Mouse (Mus musculus): ENCODE results near the gene Tmem235.

Tmem235 gene

GRCm38 (mm10) chr11:117871376-117871775, 10.8 kb downstream of the Tmem235 start:
- no peak for DNase-seq

DNA sequence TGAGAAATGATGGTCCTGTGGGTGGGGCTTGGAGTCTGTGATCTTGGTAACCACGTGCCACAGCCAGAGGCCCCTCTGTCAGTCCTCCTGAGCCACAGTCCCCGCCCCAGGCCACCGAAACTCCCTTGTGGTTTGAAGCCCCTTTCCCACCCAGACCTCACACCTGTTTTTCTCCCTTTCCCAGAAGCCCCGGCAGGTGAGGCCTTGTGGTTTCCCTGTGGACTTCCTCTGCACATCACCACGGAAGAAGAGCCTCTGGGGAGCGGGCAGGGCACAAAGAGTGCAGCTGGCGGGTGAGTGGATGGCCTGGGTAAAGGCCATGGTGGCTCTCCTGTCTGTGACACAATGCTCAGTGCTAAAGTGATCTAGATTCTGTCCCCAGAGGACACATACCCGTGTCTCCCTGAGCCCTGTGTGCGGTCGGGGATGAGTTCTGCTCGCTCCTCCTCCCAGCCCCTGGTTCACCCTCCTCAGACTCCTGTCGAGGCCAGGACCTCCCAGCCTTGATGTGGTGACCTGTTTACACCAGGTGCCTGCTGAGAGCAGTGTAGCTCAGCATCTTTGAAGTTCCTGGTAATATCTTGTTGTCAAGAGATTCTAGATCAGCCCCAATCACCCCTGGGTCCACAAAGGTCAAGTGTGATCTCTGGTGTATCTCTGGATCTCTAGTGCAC, 11.5 kb downstream of the Tmem235 start:
- DNase-seq, result no peak

- peak; percentile 87 for DNase-seq
Observed at GRCm38 (mm10) chr11:117872861-117873608, 12.5 kb downstream of the Tmem235 start, which contains the start of gene Tha1. TSS of gene Tha1 (minus strand) at chr11:117873481.

- DNase-seq, result no peak
Observed at GRCm38 (mm10) chr11:117874419-117874818, 13.9 kb downstream of the Tmem235 start.

GRCm38 (mm10) chr11:117875681-117876080, 15.1 kb downstream of the Tmem235 start:
- no peak for DNase-seq

DNA sequence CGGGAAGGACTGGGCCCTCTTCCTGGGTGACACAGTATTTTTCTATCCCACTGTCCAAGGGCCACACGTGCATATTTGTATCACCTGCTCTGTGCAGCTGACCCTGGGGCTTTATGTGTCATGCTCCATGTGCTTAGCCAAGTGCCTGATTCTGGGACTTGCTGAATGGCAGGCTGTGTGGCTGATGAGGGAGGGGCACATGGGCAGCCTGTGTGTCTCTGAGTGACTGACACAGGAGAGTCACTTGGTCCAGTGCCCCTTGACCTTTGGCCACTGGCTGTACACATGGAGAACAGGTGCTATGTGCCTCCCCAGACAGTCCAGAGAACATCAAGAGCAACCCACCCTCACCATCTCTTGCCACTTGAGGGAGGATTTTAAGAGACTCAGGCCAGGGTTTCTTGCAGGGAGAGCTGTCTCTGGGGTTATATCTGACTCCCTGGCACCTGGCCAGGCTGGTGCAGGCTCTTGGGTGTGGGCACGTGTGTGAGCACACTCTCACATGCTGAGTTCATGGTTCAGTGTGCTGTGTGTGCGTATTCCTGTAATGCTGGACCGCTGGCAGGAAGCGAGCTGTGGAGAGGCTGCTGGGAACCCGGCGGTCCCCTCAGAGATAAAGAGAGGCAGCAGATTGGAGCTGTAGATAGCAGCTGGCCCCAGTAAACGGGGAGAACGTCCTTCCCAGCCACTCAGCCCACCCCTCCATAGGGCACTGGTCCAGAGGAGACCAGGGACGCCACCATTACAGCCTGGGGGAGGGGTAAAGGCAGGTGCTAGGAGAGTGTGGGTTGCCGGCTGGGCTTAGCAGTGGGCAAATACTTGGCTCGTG, 17.6 kb downstream of the Tmem235 start:
- no peak for DNase-seq

DNA sequence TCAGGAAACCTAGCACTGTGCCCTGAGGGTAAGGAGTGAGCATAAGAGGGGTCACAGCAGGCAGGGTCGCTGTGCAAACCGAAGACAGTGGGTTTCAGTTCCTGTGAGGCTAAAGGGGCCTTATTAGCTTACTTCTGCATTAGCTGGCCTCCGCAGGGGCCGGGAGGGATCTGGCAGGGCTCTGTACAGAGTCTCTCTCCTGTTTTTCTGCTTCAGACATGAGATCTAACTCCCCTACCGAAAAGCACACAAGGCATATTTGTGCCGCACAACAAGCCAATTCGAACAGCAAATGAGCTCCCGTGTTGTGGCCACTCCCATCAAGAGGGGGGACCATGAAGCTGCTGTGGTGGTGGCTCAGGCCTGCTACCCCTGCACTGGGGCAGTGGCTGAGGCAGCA, 18.3 kb downstream of the Tmem235 start:
- no peak for DNase-seq

DNA sequence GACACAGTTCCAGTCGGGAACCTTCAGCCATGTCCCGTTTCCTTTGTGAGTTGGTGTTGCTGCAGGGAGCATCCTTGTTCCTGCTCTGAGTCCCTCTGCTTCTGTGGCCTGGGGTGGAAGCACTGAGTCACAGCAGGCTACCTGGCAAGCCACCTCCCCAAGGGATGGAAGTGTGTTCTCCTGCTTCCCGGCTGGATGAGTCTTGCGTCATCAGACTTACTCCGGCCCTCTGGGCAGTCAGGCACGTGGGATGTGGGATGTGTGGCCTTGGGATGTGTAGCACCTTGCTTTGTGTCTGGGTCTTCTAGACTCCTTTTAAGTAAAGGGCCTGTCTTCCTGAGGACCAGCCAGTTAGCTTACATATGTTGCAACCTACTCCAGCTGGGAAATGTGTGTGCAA, 19.1 kb downstream of the Tmem235 start:
- no peak for DNase-seq

GRCm38 (mm10) chr11:117880336-117880976, 19.9 kb downstream of the Tmem235 start:
- no peak for DNase-seq

- no peak for DNase-seq
Observed at GRCm38 (mm10) chr11:117880977-117881358, 20.4 kb downstream of the Tmem235 start.

DNA sequence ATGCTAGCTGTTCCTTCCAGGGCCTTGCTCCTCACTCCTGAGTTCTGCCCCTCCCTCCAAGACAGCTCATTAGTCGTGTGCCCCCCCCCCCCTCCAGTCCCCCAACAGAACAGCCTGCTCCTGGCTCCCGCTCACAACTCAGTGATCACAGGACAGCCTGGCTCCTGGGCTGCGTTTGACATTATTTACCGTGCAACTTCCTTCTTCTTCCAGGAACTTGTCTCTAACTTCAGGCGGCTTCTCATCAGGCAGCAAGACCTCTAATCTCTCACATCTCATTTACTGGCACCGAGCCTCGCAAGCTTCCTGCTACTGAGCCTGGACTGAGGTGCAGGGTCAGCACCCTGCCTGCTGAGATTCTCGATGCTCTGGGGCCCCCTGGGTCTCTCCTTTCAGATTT, 21.2 kb downstream of the Tmem235 start:
- DNase-seq, result no peak

- no peak for DNase-seq
Observed at GRCm38 (mm10) chr11:117882208-117882607, 21.7 kb downstream of the Tmem235 start.

DNA sequence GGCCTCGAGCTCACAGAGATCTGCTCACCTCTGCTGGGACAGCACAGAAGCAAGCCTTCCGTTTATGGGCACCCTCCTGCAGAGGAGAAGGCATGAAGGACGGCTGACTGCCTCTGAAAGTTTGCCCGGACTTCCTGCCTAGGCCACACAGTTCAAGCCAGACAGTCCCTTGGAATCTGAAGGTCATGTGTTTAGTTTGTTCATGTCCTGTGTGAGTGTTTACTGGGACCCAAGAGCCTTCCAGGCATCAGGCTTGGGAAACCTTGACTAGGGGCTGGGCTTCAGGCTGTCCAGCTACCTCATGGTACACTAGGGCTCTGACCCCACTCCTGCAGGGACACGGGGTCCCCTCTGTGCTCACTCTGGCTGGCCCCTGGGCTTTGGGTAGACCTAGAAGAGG, 25.4 kb downstream of the Tmem235 start:
- DNase-seq, result no peak

DNA sequence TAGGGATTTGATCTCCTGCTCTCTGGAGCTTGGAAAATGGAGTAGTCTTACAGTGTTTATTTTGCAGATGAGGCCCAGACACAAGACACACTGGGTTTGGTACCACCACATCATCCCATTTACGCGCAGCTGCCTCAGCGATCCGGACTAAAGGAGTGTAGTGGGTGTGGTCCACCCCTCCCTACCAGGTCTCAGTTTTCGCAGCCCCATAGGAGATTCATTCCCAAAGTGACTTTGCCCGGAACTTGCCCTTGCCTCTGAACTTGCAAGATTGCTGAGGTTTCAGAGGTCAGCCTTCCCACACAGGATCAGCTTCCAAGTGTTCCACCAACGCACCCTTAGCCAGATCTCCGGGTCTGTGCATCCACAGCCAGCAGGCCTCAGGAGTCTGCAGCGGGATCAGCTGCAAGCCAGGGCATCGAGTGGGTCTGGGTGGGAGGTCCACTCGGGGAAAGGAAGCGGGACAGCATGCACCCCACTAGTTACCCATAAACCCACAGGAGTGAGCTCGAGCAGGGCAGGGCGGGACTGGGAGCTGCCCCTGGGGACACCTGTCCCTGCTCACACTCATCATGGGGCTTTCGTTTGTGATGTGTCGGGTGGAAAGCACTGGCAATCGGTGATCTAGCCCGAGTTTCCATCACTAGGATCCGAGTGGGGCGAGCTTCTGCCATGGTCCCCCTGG, 27.8 kb downstream of the Tmem235 start:
- DNase-seq, result no peak

- peak; percentile 40 for DNase-seq
Observed at GRCm38 (mm10) chr11:117888853-117889822, 28.6 kb downstream of the Tmem235 start.

DNA sequence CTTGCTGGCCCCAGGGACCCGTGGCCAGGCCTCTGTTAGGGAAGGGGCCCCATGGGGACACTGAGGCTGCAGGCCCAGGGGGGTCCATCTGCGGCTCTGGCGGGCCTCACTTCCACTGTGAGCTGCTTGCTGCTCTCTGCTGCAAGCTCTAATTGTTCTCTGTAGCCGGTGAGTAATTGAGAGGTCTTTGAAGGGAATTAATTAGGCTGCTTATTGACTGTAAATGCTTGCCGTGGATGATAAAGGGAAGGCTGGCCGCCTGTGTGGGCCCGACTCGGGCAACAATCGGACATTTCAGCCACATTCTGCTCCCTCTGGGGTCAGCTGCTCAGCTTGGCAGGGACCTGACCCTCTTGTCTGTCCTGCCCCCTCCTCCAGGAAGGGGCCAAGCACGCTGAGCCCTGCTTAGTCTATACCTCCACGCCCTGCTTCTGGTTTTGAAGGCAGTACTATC, 29.4 kb downstream of the Tmem235 start:
- DNase-seq, result no peak

GRCm38 (mm10) chr11:117890519-117891282, 30.1 kb downstream of the Tmem235 start:
- no peak for DNase-seq

- no peak for DNase-seq
Observed at GRCm38 (mm10) chr11:117891581-117892175, 31.1 kb downstream of the Tmem235 start.

- no peak for DNase-seq
Observed at GRCm38 (mm10) chr11:117892199-117892598, 31.6 kb downstream of the Tmem235 start.

DNA sequence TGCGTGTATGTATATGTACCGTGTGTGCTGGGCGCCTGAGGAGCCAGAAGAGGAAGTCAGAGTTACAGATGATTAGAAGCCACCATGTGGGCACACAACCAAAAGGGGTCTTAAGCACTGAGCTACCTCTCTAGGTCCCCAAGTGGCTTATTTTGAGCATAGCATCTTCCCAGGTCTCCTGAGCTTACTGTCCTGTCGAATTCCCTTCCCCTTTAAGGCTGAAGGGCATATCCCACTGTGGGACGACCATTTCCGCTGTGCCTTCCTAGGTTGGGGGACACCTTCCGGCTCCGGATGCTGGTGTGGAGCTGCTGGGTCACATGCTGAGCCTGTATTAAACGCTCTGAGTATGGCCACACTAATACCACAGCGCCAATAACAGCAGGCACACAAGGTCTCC, 34.1 kb downstream of the Tmem235 start:
- DNase-seq, result no peak

All from right cerebral cortex, adult 18-20 months (tissue).